Mouse (Mus musculus) bone marrow macrophage, adult 2 months (primary cell): ENCODE data around the gene Dhx57.

ENCODE experiments used
- CTCF ChIP-seq: IDR thresholded peaks from 2 replicates; pipeline ENCODE4 v1.5.1; 2012; ENCODE audit warnings: low read depth, mild to moderate bottlenecking, low read length, moderate library complexity
- POLR2A ChIP-seq: IDR thresholded peaks from 2 replicates; pipeline ENCODE4 v1.6.1; 2012; ENCODE audit warnings: mild to moderate bottlenecking, low read depth, low read length, borderline replicate concordance

DNA sequence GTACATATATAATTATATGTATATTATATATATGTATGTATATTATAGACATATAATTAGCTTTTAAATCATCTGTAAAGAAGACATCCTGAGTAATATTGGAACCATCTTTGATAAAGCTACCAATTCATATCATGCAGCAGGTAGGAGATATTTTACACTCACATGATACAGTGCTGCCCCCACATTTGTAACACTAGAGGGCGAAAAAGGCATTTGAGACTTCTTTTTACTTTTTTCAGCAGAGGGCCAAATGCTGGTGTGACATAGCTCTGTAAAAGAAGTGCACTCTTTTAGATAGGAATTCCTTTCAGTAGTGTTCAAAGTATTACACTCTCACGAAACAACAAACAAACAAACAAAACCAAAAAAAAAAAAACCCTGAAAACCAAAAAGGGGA is 872 bp upstream of the Dhx57 start:
- TF ChIP-seq CTCF (no peak), POLR2A (no peak)
